Mouse (Mus musculus) layer of hippocampus, adult 9-11 months (tissue): ENCODE measurements around the gene Igsf9b.

Source experiments
- DNase-seq: peaks from one replicate; pipeline ENCODE4 v3.0.0; 2022

The Igsf9b gene

DNA sequence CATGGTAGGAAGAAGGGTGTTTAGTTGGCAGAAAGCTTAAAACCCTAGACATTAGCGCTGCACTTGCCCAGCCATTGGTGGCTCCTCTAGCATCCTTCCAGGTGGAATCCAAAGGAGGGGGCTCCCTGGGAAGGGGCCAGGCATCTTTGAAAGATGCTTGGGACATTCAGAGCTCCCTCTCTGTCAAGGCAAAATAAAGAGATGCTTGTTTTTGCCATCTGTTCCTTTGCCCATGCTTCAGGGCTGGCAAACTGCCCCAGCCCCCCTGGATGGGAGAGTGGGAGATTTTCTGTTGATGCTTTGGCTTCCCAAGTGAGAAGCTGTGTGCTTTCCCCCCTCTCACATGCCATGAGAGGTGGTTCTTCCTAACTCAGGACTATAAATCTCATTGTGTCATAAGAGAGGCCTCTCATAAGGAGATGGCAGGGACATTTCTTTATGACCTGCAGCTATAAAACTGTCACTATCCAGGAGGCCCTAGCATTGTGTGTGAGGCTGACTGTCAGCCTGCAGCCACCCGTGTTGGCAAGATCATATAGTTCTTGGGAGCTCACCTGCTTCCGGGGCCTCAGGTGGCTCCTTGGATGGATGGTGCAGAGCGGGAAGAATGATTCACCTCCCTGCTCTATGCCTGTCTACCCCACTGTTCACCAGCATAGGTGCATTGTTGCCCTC is 38.1 kb downstream of the Igsf9b start:
- peak; percentile 28 for DNase-seq

- no peak for DNase-seq
Observed at GRCm38 (mm10) chr9:27339168-27339567, 40.2 kb downstream of the Igsf9b start.

GRCm38 (mm10) chr9:27346541-27347269 is 47.7 kb downstream of the Igsf9b start:
- no peak for DNase-seq

GRCm38 (mm10) chr9:27353082-27353481 is 54.1 kb downstream of the Igsf9b start:
- DNase-seq, result peak; percentile 48

- no peak for DNase-seq
Observed at GRCm38 (mm10) chr9:27357893-27358292, 58.9 kb downstream of the Igsf9b start.

GRCm38 (mm10) chr9:27367231-27367630 is 68.2 kb downstream of the Igsf9b start:
- no peak for DNase-seq

- no peak for DNase-seq
Observed at GRCm38 (mm10) chr9:27369108-27369507, 70.1 kb downstream of the Igsf9b start.

- no peak for DNase-seq
Observed at GRCm38 (mm10) chr9:27375746-27376145, 76.7 kb downstream of the Igsf9b start.

DNA sequence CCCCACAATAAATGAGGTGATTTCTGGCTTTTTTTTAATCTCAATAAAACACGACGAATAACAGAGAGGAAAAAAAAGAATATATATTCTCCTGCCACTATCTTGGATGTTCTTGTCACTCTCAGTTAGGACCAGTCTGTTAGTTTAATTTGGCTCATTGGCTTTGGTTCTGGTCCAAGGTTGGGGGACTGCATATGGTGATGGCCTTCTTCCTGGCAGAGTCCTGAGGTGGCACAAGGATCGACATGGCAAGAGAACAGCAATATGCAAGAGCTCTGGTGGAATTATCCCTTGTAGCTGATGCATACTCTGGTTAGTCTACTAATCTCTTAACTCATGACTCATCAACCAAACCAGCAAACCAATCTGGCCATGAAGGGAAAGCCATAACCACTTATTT is 87.9 kb downstream of the Igsf9b start:
- no peak for DNase-seq

DNA sequence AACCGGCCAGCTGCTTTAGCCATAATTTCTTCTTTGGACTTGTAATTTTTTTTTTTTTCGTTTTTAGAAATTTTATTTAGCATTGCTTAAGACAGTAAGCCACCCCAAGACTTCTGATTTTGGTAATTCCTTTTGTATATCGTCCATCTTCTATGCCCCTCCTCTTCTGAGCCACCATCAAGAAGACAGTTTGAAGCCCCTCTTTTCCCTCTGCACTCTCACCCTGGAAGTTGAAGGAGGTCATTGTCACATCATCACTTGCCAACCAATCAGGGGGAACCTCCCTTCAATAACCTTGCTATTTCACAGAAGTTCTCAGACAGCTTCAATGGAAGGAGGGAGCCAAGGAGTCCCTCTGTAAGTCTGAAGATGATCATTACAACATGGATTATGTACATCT is 97.5 kb downstream of the Igsf9b start, which contains the start of gene Spata19:
Gene Spata19 (plus strand): TSS at position 301 of the 400 bp plus-strand sequence.
- DNase-seq, result no peak

GRCm38 (mm10) chr9:27401169-27401568 is 102.2 kb downstream of the Igsf9b start:
- DNase-seq, result peak; percentile 79
